Mouse (Mus musculus) testis, adult 2 months (tissue): Measurements from ENCODE around the gene Prkg2.

Source experiments
- CTCF ChIP-seq: fragments of 200-500 bp; IDR thresholded peaks from 2 replicates; pipeline ENCODE4 v1.5.1; 2012; ENCODE audit warnings: low read depth, mild to moderate bottlenecking, inconsistent platforms, low read length, moderate library complexity; ENCODE audit not compliant: control insufficient read depth, insufficient read depth, insufficient replicate concordance
- POLR2A ChIP-seq: fragments of 200-500 bp; IDR thresholded peaks from 2 replicates; pipeline ENCODE4 v1.6.1; 2012; ENCODE audit warnings: low read depth, mild to moderate bottlenecking, inconsistent platforms, low read length, moderate library complexity; ENCODE audit not compliant: control insufficient read depth

GRCm38 (mm10) chr5:98900926-98901325, 136.2 kb downstream of the Prkg2 start:
- TF ChIP-seq CTCF: no peak
- no peak for TF ChIP-seq POLR2A
